Mouse (Mus musculus) embryo, embryonic 11 days (tissue): ENCODE data around the gene Plpp6.
A peak's percentile ranks its signal among the peaks of the same experiment; 100 is the strongest.
"Not testable (repeated sequence)": the region's sequence is repeated elsewhere in the genome, so short reads cannot be mapped to it uniquely, and the experiment has no call there.

Experiments used
- DNase-seq: peaks from one replicate; pipeline ENCODE4 v3.0.0-alpha.2; 2015

Plpp6 gene

GRCm38 (mm10) chr19:28990194-28990589 lies 26.4 kb downstream of the Plpp6 start, which contains the start of gene Cdc37l1:
Cdc37l1 (plus strand) TSS chr19:28990352.
- DNase-seq: peak; percentile 98

DNA sequence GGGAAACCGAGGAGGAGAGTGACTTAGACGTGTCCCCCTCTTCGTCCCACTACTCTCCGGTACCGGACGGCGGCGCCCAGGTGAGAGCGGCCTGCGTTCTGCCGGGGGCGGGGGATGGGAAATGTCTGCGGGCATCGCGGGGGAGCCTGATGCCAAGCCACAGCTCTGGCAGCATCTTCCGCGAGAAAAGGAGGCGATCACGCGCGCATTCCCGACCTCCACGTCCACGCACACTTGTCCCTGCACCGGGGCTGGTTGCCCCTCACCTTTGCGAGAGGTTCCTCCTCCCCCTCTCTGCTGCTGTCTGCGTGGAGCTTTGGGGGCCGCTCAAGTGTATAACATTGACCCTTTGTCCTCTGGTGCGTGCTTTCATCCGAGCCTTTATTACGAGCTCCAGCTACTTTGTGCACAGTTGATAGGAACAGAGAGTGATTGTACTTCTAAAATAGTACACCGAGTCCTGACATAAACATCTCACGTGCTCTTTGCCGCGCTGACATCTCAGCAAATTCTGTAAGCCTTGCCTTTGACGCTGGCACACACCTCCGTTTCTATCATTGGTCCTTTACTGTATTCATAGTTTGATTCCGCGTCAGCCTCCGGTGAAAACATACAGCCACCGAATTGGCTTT lies 27.0 kb downstream of the Plpp6 start:
- peak; percentile 37 for DNase-seq

GRCm38 (mm10) chr19:28991391-28991790 lies 27.6 kb downstream of the Plpp6 start:
- DNase-seq: no peak

DNA sequence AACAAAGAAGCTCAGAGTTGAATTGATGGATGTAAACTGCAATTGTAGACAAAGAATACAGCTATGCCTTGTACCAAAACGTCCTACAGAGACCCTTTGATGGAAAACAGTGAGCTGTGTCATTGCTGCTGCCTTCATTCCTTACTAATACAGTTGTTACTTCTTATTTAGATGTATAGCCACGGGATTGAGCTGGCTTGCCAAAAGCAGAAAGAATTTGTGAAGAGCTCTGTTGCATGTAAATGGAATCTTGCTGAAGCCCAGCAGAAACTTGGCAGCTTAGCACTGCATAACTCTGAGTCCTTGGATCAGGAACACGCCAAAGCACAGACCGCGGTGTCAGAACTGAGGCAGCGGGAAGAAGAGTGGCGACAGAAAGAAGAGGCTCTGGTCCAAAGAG lies 31.1 kb downstream of the Plpp6 start:
- DNase-seq: no peak

GRCm38 (mm10) chr19:28995366-28995765 lies 31.6 kb downstream of the Plpp6 start:
- DNase-seq: no peak

GRCm38 (mm10) chr19:28997976-28998630 lies 34.4 kb downstream of the Plpp6 start:
- DNase-seq: no peak

DNA sequence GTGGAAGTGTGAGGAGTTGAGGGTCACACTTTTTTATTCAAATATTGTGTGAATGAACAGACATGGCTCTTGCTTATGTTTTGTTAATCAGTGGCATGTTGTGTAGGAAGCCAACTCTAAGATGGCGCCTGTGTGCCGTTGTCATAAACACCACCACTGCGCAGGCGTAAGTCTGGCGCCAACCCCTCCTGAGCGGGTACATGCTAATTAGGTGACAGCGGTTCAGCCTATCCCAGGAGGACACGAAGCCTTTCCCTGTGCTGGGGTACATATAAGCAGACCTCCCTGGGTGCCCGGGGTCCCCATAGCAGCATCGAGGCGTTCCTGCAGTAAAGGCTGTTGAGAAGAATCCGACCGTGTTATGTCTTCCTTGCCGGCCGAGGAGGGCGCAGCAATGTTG lies 36.6 kb downstream of the Plpp6 start:
- not testable (repeated sequence) for DNase-seq

GRCm38 (mm10) chr19:29008069-29008706 lies 44.4 kb downstream of the Plpp6 start:
- DNase-seq: no peak

GRCm38 (mm10) chr19:29009046-29009445 lies 45.3 kb downstream of the Plpp6 start:
- no peak for DNase-seq

GRCm38 (mm10) chr19:29011355-29011990 lies 47.7 kb downstream of the Plpp6 start:
- DNase-seq: no peak

GRCm38 (mm10) chr19:29014466-29015055 lies 50.8 kb downstream of the Plpp6 start:
- DNase-seq: no peak

GRCm38 (mm10) chr19:29015410-29016203 lies 51.9 kb downstream of the Plpp6 start:
- no peak for DNase-seq

- DNase-seq: no peak
These were observed 52.5 kb downstream of the Plpp6 start for GRCm38 (mm10) chr19:29016204-29016765.
